Mouse (Mus musculus): ENCODE measurements at regions not wholly inside any gene's neighbourhood (a gene's known extent, or its start where the extent isn't known, plus 50 kb on each side); places are given as distances from the start of the nearest gene placed in this dataset.

DNA sequence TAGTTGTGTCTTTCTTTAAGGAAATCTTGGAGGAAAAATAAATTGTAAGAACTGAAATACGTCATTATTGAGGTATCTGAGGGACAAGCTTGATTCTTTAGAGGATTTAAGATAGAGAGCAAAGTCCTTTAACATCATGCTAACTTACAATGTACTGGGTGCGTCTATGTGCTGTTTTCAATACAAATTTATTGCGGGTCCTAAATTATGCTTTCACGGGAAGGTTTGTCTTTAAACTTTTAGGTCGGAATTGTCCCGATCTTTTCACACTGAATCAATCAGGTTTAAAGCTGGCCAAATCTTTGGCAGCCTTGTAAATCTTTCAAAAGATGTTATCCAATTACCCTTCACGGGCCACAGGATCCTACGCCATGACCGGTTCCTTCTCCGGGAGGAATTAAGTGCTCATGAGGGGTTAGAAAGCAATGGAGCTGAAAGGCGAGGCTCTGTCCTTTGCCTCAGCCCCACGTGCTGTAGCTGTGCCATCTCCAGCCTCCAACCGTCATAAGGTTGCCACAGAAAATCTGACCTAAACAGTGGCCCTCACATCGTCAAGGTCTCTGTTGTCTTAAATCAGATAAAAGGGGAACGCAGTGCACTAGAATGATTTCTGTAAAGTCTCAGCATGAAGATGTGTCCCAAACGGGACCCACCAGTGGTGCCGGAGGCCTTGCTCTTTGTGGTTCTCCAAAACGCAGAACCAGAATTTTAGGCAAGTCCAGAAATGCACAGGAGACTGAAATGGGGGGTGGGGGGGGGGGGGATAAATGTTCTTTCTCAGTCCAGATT, 235.6 kb upstream of the Gpc5 start:
- WGBS = 45% methylated on average over 18 of the region's 18 CpGs
- no peak for DNase-seq (ENCODE audit: low read depth, low spot score)

DNA sequence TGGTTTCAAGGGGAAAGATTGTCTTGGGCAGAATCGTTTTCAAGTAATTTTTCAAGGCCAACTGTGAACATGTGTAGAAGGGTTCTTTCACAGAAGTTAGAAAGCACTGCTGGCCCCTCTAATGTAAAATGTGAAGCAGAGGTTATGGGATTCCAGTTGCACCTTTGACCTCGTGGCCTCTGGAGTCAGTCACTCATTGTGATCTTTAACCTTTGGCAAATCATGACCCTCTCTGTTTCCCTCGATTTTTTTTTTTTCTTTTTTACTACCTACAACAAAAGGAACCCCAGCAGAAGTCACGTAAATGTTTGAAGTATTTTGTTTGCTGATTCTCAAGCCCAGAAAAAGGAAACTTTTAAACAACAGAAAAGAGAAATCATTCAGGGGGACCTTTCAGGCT, 234.8 kb upstream of the Gpc5 start:
- WGBS = 13% methylated on average over 4 of the region's 4 CpGs
- no peak for DNase-seq (ENCODE audit: low read depth, low spot score)

DNA sequence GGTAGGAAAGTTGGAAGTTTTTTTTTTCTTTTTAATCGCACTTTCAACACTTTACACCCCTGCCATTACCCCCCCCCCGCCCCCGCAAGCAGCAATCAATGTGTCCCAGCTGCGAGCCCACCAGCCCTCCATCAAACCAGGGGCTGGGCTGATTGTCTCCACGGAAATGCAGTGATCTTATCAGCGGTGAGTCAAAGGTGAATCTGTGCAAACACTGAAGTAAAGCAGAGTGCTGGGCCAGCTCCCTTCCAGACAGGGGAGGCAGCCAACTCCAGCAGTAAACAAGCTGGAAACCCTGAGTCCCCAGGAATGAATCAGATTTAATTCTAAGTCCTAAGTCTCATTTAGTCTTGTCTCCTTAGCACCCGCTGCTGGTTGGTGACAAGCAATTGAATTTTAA, 234.3 kb upstream of the Gpc5 start:
- 13% methylated on average over 7 of the region's 7 CpGs for WGBS
- DNase-seq (ENCODE audit: low read depth, low spot score) = no peak

DNA sequence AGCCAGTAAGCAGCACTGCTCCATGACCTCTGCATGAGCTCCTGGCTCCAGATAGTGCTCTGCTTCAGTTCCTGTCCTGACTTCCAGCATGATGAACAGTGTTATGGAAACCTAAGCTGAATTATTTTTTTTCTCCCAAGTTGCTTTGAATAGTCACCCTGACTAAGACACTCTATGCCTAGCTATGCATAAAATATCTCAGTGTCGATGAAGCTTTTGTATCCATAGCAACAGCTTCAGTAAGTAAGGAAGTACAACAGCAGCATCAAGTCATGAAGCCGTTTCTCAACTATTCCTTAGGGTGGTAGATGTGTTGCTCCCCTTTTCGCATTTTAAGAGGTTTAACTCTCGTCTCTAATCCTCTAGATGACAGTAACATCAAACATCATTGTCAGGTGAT, 228.4 kb upstream of the Gpc5 start:
- 70% methylated on average over 4 of the region's 4 CpGs for WGBS

DNA sequence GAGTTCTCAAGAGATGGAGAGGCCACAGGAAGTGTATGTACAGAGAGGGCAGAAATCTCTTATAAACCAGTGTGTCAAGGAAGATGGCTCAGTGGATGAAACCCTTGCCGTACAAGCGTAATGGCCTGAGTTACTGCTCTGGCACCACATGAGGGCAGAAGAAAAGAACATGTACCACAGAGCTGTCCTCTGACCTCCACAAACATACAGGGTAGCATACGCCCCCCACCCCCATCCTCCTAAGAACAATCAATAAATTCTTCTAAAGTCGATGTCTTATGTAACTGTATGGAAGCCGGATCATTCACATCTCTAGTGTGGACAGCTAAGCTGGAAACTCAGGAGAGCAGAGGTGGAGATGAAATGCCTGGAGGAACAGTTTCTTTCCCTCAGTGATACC, 227.9 kb upstream of the Gpc5 start:
- 92% methylated on average over 5 of the region's 5 CpGs for WGBS
- no peak for DNase-seq (ENCODE audit: low read depth, low spot score)

More for the DNA sequence above, 228.4 kb upstream of the Gpc5 start:
- no peak for DNase-seq (ENCODE audit: low read depth, low spot score)

DNA sequence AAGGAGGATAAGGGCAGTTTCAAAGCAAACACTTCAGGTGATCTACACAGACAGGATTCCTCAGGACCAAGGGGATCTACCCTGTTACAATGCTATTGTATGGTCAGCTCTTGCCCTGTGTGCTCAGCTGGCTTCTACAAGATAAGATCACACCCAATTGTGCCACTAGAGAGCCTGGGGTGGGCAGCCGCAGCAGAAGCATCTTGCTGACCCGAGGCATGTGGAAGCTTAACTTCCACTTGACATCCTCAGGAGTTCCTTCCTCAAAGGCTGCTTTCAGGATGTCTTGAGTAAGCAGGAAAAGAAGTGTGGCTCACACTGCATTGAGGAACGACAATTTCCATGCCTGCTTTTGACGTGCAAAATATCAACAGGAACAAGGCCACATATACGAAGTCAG, 222.8 kb upstream of the Gpc5 start:
- WGBS = 28% methylated on average over 5 of the region's 5 CpGs

DNA sequence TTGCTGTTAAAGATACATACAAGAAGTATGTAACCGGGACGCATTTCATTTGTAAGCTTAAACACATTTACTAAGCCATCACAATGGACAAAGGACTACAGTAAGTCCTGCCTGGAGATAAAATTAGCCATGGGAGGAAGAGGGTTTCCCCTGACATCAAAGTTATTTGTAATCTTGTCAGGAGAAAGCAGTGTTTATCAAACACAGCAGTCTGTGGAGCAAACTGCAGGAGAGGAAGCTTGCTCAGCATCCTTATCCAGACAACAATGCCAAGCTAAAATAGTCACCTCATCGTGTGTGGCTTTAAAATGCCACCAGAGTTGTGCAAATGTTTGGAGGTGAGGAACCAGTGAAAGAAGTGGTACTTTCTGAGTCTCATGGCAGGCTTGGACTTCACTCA, 216.9 kb upstream of the Gpc5 start:
- no peak for DNase-seq (ENCODE audit: low read depth, low spot score)
- WGBS = 46% methylated on average over 3 of the region's 3 CpGs

More for the DNA sequence above, 222.8 kb upstream of the Gpc5 start:
- no peak for DNase-seq (ENCODE audit: low read depth, low spot score)

DNA sequence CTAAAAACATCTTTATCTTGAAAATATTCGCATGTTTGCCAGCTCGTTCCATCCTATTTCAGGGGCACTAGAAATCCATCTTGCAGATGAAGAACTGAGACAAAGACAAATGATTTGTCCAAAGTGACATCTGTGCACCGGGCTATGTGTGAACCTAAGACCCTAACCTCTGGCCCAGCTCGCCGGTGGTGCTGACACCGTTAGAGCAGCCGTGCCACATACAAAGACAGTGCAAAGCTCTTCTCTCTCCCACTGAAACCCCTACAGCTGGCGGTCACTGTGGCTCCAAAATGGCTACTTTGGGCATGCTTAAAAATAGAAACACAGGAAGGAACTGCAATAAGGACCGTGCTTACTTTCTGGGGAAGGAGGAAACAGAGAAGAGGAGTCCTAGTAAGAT, 215.6 kb upstream of the Gpc5 start:
- 81% methylated on average over 9 of the region's 9 CpGs for WGBS
- no peak for DNase-seq (ENCODE audit: low read depth, low spot score)

DNA sequence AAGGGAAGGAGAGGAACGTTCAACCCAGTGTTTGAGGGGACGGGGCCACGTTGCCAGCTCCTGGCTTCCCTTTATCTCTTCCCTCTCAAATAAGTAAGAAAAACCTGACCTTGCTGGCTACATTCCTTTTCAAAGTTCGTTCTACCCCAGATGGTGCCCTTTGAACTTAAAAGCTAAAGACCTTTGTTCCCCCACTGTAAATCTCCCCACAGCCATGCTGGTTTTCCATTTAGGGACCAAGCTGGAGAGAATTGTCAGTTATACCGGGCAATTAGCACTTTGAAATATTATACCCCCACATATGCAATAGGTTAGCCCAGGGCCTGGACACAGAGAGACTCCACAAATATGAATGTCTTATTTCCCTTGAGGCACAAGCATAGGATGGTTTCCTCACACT, 214.5 kb upstream of the Gpc5 start:
- no peak for DNase-seq (ENCODE audit: low read depth, low spot score)
- WGBS = 38% methylated on average over 5 of the region's 5 CpGs

DNA sequence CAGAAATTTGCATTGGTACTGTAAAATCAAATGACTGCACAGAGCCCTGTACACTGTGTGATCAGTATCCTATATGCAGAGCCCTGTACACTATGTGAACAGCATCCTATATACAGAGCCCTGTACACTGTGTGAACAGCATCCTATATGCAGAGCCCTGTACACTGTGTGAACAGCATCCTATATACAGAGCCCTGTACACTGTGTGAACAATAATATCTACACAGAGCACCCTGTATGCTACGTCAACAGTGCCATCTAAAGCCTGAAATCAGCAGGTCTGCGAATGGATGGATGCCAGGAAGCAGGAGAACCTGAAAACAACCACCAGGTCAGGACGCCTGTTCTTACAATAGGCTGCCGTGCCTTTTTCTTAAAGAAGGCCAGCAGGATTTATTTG, 211.7 kb upstream of the Gpc5 start:
- 67% methylated on average over 4 of the region's 4 CpGs for WGBS
- DNase-seq (ENCODE audit: low read depth, low spot score) = no peak

DNA sequence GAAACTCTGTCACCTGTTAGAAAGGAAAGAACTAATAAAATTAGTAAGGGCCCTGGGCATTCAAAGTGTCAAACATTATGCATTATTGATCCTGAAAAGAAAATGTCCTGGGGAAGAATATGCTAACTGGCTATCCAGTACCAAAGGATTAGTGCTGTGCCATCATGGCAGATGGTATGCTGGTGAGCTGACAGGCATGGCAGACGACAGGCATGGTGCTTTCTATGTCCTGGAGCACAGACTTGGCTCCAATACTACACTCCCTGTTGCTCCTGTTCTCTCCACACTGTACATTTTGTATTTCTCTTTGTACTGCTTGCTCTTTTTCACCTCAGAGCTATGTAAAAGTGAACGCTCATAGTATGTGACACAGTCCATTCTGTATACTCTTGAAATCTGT, 187.9 kb upstream of the Gpc5 start:
- 71% methylated on average over 2 of the region's 2 CpGs for WGBS
- DNase-seq (ENCODE audit: low read depth, low spot score) = no peak

DNA sequence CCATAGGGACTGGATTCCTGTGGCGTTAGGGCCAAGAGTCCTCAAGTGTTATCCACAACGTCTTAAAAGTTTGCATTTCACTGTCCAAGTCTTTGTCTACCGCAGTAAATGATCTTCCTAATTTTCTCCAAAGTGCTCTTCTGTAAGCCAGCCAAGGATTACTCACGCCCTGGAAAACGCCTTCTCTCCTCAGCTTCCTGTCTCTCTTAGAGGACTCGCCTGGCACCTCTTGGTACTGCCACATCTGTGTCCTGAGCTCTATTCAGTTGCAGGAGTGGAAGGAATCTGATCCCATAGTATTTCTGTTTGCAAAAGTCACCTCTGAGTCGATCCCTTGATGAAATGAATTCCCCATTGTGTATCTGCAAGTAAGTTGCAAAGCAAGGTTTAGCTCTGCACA, 179.7 kb upstream of the Gpc5 start:
- 60% methylated on average over 7 of the region's 7 CpGs for WGBS

DNA sequence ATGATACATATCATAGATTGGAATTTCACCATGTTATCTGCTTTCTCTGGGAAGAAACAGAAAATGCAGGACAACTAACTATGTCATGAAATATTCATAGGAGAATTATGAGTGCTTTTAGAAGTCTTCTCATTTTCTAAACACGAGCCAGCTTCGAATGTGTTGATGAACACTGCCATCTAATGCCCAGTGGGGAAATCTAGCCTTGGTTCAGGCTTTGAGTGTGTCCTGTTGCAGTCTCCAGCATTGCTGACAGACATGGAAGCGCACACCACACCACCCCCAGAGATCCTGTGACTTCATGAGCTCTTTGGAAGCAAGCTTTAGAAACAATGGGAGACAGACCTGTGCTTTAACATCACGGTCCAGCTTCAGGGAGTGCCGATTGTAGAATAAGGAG, 178.8 kb upstream of the Gpc5 start:
- no peak for DNase-seq (ENCODE audit: low read depth, low spot score)
- WGBS = 26% methylated on average over 5 of the region's 5 CpGs

More for the DNA sequence above, 179.7 kb upstream of the Gpc5 start:
- no peak for DNase-seq (ENCODE audit: low read depth, low spot score)

DNA sequence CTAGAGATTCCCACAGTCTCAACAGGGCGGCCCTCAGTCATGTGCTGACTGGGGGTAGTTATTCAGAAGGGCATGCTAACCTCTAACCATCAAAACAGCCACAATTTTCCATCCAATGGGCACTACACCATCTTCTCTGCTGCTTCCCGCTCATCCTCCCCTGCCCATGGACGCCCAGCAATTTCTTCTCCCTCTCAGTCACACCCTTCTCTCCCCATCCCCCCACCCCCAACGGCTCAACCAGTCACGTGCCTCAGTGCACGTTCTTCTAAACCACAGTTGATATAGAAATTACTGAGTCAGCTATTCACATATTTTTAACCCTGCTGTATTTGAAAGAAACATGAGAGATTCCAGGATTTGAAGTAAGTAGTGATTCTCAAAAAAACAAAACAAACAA, 146.3 kb upstream of the Gpc5 start:
- 65% methylated on average over 6 of the region's 6 CpGs for whole genome bisulfite sequencing
- no peak for DNase-seq (ENCODE audit: low read depth, low spot score)

DNA sequence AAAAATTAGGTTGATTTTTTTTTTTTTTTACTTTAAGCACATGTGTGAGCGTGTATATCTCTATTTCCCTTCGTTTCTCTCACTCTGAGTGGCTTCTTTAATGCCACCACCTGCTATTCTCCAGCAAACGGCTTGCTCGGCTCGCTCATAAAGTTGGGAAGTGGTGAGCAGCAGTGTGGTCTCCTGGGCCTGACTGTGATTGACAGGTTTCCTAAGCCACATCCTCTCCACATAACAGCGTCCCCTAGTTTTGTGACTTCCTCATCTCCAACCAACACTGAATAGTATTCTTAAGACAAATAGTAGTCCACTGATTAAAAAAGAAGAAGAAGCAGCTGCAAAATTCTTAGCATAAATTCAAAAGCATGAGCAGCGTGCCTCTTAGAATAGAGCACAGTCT, 145.7 kb upstream of the Gpc5 start:
- WGBS = 59% methylated on average over 7 of the region's 7 CpGs
- no peak for DNase-seq (ENCODE audit: low read depth, low spot score)

DNA sequence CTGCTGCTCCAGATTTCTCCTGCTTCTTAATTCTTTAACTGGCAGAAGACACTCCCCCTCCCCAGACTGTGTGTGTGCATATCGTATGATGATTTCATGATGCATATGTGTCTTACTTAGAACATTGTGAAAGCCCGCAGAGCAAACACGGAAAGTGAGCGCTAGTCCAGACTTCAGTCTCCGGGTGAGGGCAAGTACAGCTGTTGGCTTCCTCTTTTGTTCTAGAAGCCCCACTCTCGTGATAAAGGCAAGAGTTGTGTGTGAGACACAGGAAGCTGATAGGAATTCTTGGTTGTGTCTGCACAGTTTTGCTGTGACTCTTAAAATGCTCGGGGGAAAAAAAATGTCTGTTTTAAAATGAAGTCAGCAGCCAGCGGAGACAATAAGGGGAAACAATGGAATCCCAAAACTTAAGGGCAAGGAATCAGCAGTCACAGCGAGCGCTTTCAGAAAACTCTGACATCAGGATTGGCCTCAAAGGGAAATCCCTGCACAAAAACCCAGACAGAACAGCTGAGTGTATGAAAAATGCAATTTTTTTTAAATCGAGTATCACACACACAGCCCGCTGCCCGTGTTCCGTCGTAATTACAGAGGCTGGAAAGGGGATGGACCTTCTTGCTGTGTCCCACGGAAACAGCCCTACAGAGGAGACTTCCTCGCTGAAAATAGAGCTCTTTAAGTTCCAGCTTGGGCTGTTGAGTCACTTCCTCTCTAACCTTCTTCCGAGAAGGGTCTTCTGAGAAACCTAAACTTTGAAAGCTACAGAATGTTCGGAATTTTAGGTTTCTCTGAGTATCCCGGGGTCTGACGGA, 143.5 kb upstream of the Gpc5 start:
- no peak for DNase-seq (ENCODE audit: low read depth, low spot score)
- WGBS = 53% methylated on average over 21 of the region's 21 CpGs

DNA sequence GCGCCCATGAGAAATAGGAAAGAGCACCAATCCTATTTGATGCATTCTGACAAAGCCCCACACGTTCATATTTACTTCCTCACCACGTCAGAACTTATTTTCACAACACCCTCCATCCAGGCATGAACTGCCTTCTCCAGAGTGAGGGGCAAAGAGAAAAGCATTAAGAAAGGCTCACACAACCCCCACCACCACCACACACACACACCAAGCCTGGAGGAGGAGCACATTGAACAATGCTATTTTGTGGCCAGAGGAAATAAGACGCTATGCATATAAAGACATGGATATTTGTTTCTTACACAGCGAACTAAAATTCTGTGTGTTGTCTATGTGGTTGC, 142.9 kb upstream of the Gpc5 start:
- WGBS = 64% methylated on average over 5 of the region's 5 CpGs
- no peak for DNase-seq (ENCODE audit: low read depth, low spot score)

DNA sequence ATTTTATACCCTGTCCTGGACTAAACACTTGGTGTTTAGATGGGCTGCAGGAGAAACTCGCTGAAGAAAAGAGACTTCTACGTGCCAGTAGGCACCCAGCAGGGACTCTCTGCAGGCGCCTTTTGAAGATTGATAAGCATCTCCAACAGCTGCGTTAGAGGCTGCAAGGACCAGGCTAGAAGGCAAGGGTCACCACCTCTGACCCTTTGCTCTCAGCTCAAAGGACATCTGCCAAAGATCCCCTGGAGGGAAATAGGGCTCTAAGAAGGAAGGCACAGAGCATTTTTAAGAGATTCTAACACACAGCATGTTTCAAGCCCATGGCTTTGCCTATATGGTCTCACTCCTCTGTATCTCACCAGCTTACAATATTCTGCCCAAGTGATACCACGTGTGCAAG, 139.7 kb upstream of the Gpc5 start:
- DNase-seq (ENCODE audit: low read depth, low spot score) = no peak
- WGBS = 31% methylated on average over 5 of the region's 5 CpGs

DNA sequence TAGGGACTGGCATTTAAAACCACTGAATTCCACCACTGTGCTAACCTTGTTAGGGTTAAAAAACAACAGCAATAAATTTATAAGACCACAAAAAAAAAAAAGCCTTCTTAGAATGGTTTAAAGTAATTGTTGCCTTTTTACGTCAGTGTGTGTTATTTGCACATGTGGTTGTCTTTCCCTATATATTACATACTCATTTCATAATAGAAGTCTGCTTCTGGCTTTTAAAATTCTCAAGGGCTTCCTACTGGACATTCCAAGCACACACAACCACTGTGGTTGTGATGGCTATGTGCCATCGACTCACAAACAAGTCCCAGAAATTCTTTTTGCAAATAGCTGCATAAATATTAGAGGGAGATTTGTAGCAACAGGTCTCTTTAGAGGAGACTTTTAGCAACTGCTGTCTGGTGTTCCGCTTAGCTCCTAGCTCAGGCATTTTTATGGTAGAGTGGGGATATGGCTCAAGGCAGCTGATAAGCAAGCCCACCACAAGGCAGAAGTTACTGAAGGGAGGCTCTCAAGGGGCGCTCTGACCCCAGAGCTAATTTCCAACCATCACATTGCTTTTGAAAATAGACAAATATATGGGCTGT, 138.8 kb upstream of the Gpc5 start:
- WGBS = 31% methylated on average over 4 of the region's 4 CpGs

DNA sequence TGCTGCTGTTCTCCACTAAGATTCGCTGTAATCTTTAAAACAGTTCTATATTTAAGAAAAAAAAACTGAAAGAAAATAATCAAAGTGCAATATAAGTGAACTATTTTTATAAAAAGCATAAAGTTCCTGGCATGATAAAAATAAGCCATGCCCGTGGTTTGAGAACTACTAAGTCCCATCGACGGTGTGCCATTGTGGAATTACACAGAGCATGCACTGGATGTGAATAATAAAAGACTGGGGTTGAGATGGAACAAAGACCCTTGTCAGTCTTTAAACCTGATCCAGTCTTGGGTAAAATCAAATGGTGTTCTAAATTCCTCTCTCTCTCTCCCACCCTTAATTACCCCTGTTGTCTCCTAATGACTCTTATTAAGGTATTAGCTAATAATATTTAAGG, 137.7 kb upstream of the Gpc5 start:
- 74% methylated on average over 4 of the region's 4 CpGs for WGBS
- no peak for DNase-seq (ENCODE audit: low read depth, low spot score)

More for the DNA sequence above, 138.8 kb upstream of the Gpc5 start:
- no peak for DNase-seq (ENCODE audit: low read depth, low spot score)

DNA sequence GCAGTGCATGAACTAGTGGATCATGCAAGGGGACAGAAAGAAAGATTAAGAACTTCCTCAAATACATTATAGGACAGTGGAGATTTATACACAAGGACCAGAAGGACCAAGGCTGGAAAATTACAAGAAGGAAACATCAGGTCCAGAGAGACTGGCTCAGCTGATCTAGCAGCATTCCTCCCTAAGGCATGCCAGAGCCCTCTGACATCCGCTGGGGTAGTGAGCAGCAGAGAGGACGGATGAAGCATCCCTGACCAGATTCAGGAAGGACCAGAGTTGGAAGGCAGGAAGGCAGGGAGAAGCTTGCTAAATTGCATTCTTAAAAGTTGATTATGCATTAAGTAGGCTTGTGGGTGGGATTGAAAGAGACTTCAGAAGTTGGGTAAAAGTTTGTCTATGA, 136.4 kb upstream of the Gpc5 start:
- WGBS = 71% methylated on average over 2 of the region's 2 CpGs
- DNase-seq (ENCODE audit: low read depth, low spot score) = no peak
